Comparison of ENCODE assay signal across 8 mouse cellular contexts in the genomic region with DNA sequence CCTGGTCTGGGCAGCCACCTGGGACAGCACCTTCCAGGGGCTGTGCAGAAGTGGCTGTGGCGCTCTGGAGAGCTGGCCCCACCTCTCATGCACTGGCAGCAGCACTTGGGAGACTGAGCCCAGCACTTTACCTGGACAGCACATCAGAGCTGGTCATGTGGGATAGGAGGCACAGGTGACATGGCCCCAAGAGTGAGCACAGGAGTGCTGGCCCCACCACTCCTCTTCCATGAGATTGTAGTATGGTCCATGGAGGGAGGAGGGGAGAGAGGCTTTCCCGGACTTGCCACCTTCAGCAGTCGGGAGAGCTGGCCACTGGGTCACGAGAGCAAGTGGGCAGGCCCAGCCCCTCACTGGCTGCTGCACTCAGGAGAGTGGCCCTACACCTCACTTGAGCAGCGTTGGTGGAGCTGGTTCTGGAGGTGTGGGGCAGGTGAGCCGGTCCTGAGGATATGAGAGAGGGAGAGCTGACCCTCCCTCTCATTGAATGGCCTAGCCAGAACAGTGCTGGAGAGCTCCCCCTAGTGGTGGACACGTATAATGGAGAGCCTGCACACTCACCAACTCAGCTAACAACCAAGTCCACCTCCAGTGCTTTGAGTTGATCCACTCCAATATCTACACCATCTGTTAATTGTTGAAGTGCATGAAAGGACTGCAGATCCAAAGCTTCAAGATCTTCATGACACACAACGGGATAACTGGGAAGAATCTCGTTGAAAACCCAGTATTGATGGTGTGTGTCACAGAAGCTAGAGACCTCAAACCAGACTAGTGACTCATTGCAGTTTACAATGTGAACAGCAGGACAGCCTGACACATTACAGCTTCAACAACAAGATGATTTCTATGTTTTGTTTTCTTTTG. TPM values are rescaled to one million over a fixed set of nuclear protein-coding genes. Genes with fewer than 3 reads are reported as not detected.
A peak's percentile ranks its signal among the peaks of the same experiment; 100 is the strongest.
DNase-seq lines count a peak whose midpoint lies in the region; ATAC-seq lines count a peak whose summit lies in the region.

No protein-coding gene starts in this region.

- H3K36me3 ChIP-seq in neural tube, embryonic 15.5 days: no peaks in the 10 kb centered on the region
- H3K36me3 ChIP-seq in liver, embryonic 16.5 days (ENCODE audit: control insufficient read depth, insufficient read depth): no peaks in the 10 kb centered on the region

- peak; percentile 36 for DNase-seq in neural tube, embryonic 10.5 days (ENCODE audit: extremely low spot score, low spot score)
- DNase-seq in R1 (ENCODE audit: low read depth, low spot score): peak; percentile 78
- DNase-seq in embryo, embryonic 11 days: peak; percentile 54
- DNase-seq in induced T-regulatory cell, adult 2 months (ENCODE audit: low read depth): peak; percentile 79
- DNase-seq in retina, embryonic 14.5 days (ENCODE audit: low spot score): peak; percentile 72
- no peak for DNase-seq in gastrocnemius, adult 8-10 months (ENCODE audit: low spot score in 2 of 2)

- ATAC-seq in neural tube, embryonic 15.5 days (ENCODE audit: low FRiP score): no peak
- ATAC-seq in liver, embryonic 16.5 days (ENCODE audit: low read depth): 0 out of 2 replicates have a peak, but pooled peaks have one; percentile 27

- H3K4me3 ChIP-seq in neural tube, embryonic 15.5 days (replicated peaks): no peak overlapping the region
- H3K4me3 ChIP-seq in liver, embryonic 16.5 days (ENCODE audit: low read depth, low read length): no peak overlapping the region

- H3K4me2 ChIP-seq in neural tube, embryonic 15.5 days: no peak overlapping the region
- no peak overlapping the region for H3K4me2 ChIP-seq in liver, embryonic 16.5 days (ENCODE audit: low read depth, low read length)

- no peaks in the 10 kb centered on the region for H3K4me1 ChIP-seq in neural tube, embryonic 15.5 days
- H3K4me1 ChIP-seq in liver, embryonic 16.5 days (ENCODE audit: control insufficient read depth, low read depth, low read length): no peaks in the 10 kb centered on the region

- no peak overlapping the region for H3K9ac ChIP-seq in neural tube, embryonic 15.5 days (replicated peaks)
- no peak overlapping the region for H3K9ac ChIP-seq in liver, embryonic 16.5 days (ENCODE audit: low read depth, low read length)

- no peak overlapping the region for H3K27ac ChIP-seq in neural tube, embryonic 15.5 days (replicated peaks)
- H3K27ac ChIP-seq in liver, embryonic 16.5 days (ENCODE audit: low read length): no peak overlapping the region

- H3K9me3 ChIP-seq in neural tube, embryonic 15.5 days (replicated peaks): no peaks in the 10 kb centered on the region
- H3K9me3 ChIP-seq in liver, embryonic 16.5 days (replicated peaks; ENCODE audit: control insufficient read depth, low read length): no peaks in the 10 kb centered on the region

- WGBS in neural tube, embryonic 15.5 days: 70% methylated on average over 9 of the region's 9 CpGs
- WGBS in liver, embryonic 16.5 days (ENCODE audit: insufficient replicate concordance): 46% methylated on average over 9 of the region's 9 CpGs

- H3K27me3 ChIP-seq in neural tube, embryonic 15.5 days (replicated peaks): no peaks in the 10 kb centered on the region
- H3K27me3 ChIP-seq in liver, embryonic 16.5 days (ENCODE audit: control insufficient read depth, insufficient read depth, low read depth, low read length): no peaks in the 10 kb centered on the region

RNA-seq across cellular contexts. Expression of a gene that starts 16.3 kb away (rescaled TPM):
- 1.1 TPM in 1 of 2 replicates, not detected in the other for polyA plus RNA-seq in neural tube, embryonic 15.5 days (2015; fragmentation: Nextera tagmentation; extraction: Ambion mirVana)
- polyA plus RNA-seq in liver, embryonic 16.5 days (2015; fragmentation: Nextera tagmentation; extraction: Ambion mirVana): 0.99 and 1.4 TPM in 2 replicates
- not detected for total RNA-seq in gastrocnemius, adult 8-10 months (2022)

RNA-seq across cellular contexts. Expression of a gene that starts 55.9 kb away (rescaled TPM):
- polyA plus RNA-seq in neural tube, embryonic 15.5 days (2015; fragmentation: Nextera tagmentation; extraction: Ambion mirVana): 8.1 and 9.5 TPM in 2 replicates
- 2.1 and 2.6 TPM in 2 replicates for polyA plus RNA-seq in liver, embryonic 16.5 days (2015; fragmentation: Nextera tagmentation; extraction: Ambion mirVana)
- total RNA-seq in gastrocnemius, adult 8-10 months (2022): 10 to 100 TPM in 1 of 4 experiments, 1 to 10 TPM in 3; 7.4 to 11.5 (median 9.2) TPM

RNA-seq across cellular contexts. Expression of a gene that starts 57.5 kb away (rescaled TPM):
- polyA plus RNA-seq in neural tube, embryonic 15.5 days (2015; fragmentation: Nextera tagmentation; extraction: Ambion mirVana): 50.7 and 52.0 TPM in 2 replicates
- 23.6 and 26.7 TPM in 2 replicates for polyA plus RNA-seq in liver, embryonic 16.5 days (2015; fragmentation: Nextera tagmentation; extraction: Ambion mirVana)
- total RNA-seq in gastrocnemius, adult 8-10 months (2022): 10 to 100 TPM; 60.4 to 66.9 (median 64.0) TPM

Comparison
In these comparisons a context has a peak if more than half of its experiments do, and no peak if none do; other contexts are left out.
1. DNase-seq: peak in neural tube, embryonic 10.5 days (single experiment), R1 (single experiment), embryo, embryonic 11 days (single experiment), induced T-regulatory cell, adult 2 months (single experiment) and retina, embryonic 14.5 days (single experiment); none in gastrocnemius, adult 8-10 months (0 of 2).